Mouse (Mus musculus) C2C12 (cell line): ENCODE data around the gene Lrrc15. TPM values are rescaled to one million over a fixed set of nuclear protein-coding genes. Genes with fewer than 3 reads are reported as not detected.

Experiments
- H3K27me3 ChIP-seq: one replicate; pipeline ENCODE4 v1.6.1; 2011; ENCODE audit not compliant: control insufficient read depth, insufficient read depth, insufficient read length
- H3K36me3 ChIP-seq: one replicate; pipeline ENCODE4 v1.6.1; 2011; ENCODE audit not compliant: control insufficient read depth, insufficient read depth
- H3K4me3 ChIP-seq: one replicate; pipeline ENCODE4 v1.5.1; 2011; ENCODE audit warnings: mild to moderate bottlenecking, control low read depth; ENCODE audit not compliant: poor library complexity, insufficient read depth, severe bottlenecking
- H3K79me2 ChIP-seq: one replicate; pipeline ENCODE4 v1.6.1; 2011; ENCODE audit not compliant: control insufficient read depth, insufficient read depth
- H3K79me3 ChIP-seq: one replicate; pipeline ENCODE4 v1.6.1; 2011; ENCODE audit warnings: low read depth, control low read depth
- H3ac ChIP-seq: one replicate; pipeline ENCODE3; 2011; ENCODE audit warnings: low read depth; ENCODE audit not compliant: control insufficient read depth, insufficient read length
- CEBPB ChIP-seq: IDR thresholded peaks from one replicate; pipeline ENCODE4 v1.6.1; 2011; ENCODE audit warnings: low read depth, mild to moderate bottlenecking, control low read depth, moderate library complexity
- CTCF ChIP-seq: IDR thresholded peaks from one replicate; pipeline ENCODE4 v1.5.1; 2011; ENCODE audit not compliant: control insufficient read depth, insufficient read depth, insufficient read length
- FOSL1 ChIP-seq: IDR thresholded peaks from one replicate; pipeline ENCODE4 v1.8.0; 2011; ENCODE audit warnings: mild to moderate bottlenecking, low read length; ENCODE audit not compliant: poor library complexity, insufficient read depth, severe bottlenecking
- MAX ChIP-seq: IDR thresholded peaks from one replicate; pipeline ENCODE4 v1.6.1; 2011; ENCODE audit warnings: mild to moderate bottlenecking, control low read depth
- MYOD1 ChIP-seq: IDR thresholded peaks from one replicate; pipeline ENCODE4 v1.6.1; 2011; ENCODE audit warnings: low read depth; ENCODE audit not compliant: control insufficient read depth, insufficient read length
- MYOG ChIP-seq: IDR thresholded peaks from one replicate; pipeline ENCODE4 v1.6.1; 2011; ENCODE audit not compliant: control insufficient read depth, insufficient read length; ENCODE audit errors: extremely low read depth
- USF1 ChIP-seq: IDR thresholded peaks from one replicate; pipeline ENCODE4 v1.6.1; 2011; ENCODE audit warnings: low read depth, mild to moderate bottlenecking, control low read depth, moderate library complexity
- polyA plus RNA-seq: library from polyadenylated mRNA; unstranded; fragments of >200 nt; fragmentation: generic; extraction: Trizol; gene quantifications from one replicate; pipeline ENCODE4 v1.2.1, GENCODE M21; 2012; ENCODE audit warnings: missing spikeins

The Lrrc15 gene
- polyA plus RNA-seq, 1 experiment = 0.26 TPM

- H3K36me3 ChIP-seq = peaks cover 26% of the 10 kb centered on the region
- H3K27me3 ChIP-seq = no peaks in the 10 kb centered on the region
- H3ac ChIP-seq = no peak overlapping the region
- H3K79me3 ChIP-seq = no peaks in the 10 kb centered on the region
- TF ChIP-seq MYOD1 = no peak
- no peak overlapping the region for H3K4me3 ChIP-seq
- H3K79me2 ChIP-seq = no peaks in the 10 kb centered on the region
Observed at GRCm38 (mm10) chr16:30308616-30309394, 25.7 kb upstream of the Lrrc15 start.

DNA sequence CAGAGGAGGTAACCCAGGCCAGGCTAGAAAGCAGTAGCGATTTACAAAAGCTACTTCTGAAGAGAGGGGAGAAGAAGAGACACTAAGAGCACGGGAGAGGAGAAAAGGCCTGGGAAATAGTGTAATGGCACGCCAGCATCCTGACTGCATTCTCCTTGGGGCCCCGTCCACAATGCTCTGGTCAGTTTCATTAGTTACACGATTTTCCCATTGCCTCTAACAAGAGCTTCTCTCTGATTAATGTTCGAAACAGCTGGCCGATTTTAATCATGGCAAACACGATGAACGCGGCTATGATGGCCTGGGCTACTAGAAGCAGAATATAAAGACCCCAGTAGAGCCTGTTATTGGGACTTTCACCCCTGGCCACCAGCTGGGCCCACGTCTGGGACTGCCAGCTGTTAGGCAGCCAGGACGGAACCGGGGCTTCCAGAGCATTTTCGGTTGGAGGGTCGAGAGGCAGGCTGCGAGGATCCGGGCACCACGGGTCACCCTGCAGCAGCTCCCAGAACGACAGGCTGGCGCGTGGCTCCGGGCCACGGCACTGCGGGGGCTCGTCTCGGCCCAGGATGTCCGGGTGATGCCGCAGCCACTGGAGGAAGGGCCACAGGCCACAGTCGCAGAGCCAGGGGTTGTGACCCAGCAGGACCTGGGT, 25.0 kb upstream of the Lrrc15 start:
- Histone ChIP-seq H3K27me3 (no peaks in the 10 kb centered on the region), H3K36me3 (peaks cover 19% of the 10 kb centered on the region), H3K4me3 (no peak overlapping the region), H3K79me2 (no peaks in the 10 kb centered on the region), H3ac (no peak overlapping the region), H3K79me3 (no peaks in the 10 kb centered on the region)
- TF ChIP-seq FOSL1 (no peak), MYOD1 (no peak), MAX (no peak), CTCF (no peak), CEBPB (no peak)

GRCm38 (mm10) chr16:30307306-30307705, 24.2 kb upstream of the Lrrc15 start:
- Histone ChIP-seq H3K79me2 (no peaks in the 10 kb centered on the region), H3ac (no peak overlapping the region), H3K27me3 (no peaks in the 10 kb centered on the region), H3K4me3 (no peak overlapping the region), H3K36me3 (peaks cover 12% of the 10 kb centered on the region), H3K79me3 (no peaks in the 10 kb centered on the region)
- TF ChIP-seq MYOG (no peak), MAX (no peak), MYOD1 (no peak), USF1 (no peak), CTCF (no peak)

- H3K79me3 ChIP-seq = no peaks in the 10 kb centered on the region
- no peak for TF ChIP-seq USF1
- TF ChIP-seq MYOG = no peak
- no peak for TF ChIP-seq MYOD1
- no peak for TF ChIP-seq FOSL1
- H3K27me3 ChIP-seq = no peaks in the 10 kb centered on the region
- no peaks in the 10 kb centered on the region for H3K79me2 ChIP-seq
- H3K4me3 ChIP-seq = no peak overlapping the region
- no peak overlapping the region for H3ac ChIP-seq
- no peaks in the 10 kb centered on the region for H3K36me3 ChIP-seq
Observed at GRCm38 (mm10) chr16:30306102-30306501, 23.0 kb upstream of the Lrrc15 start.

DNA sequence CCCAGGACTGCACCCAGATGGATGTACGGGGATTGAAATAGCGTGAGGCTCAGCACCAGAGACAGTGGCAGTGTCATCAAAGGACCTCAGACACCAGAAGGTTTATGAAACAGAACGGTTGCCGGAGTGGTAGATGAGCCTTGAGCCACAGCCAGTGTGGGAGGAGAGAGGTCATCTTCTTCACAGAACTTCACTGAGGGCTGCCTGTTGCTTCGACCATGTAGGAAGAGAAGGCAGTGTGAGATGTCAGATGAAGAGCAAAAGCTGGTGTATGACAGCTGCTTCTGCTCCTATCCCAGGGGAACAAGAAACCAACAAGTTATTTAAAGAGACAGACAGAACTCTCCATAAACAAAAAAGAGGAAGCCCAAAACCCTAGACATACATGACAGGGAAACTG, 21.2 kb upstream of the Lrrc15 start:
- H3K79me2 ChIP-seq = no peaks in the 10 kb centered on the region
- no peak overlapping the region for H3ac ChIP-seq
- H3K36me3 ChIP-seq = no peaks in the 10 kb centered on the region
- H3K4me3 ChIP-seq = no peak overlapping the region
- TF ChIP-seq CTCF = no peak
- no peak for TF ChIP-seq CEBPB
- TF ChIP-seq MYOD1 = no peak
- no peak for TF ChIP-seq MYOG
- no peak for TF ChIP-seq USF1
- no peak for TF ChIP-seq MAX
- TF ChIP-seq FOSL1 = no peak
- no peaks in the 10 kb centered on the region for H3K79me3 ChIP-seq
- no peaks in the 10 kb centered on the region for H3K27me3 ChIP-seq

DNA sequence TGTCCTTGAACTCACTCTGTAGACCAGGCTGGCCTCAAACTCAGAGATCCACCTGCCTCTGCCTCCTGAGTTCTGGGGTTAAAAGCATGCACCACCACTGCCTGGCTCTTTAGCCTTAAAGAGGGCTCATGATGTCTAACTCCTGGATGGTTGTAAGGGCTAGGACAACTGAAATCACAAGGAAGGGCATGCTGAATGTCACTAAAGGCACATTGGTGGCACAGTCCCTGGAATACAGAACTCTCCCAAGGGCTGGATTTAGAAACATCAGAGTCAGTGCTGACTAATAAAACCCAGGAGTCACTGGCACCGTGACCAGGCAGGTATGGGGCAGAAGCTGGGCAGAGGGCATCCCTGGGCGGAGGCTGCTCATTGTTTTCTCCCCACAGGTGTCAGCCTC, 20.4 kb upstream of the Lrrc15 start:
- TF ChIP-seq CTCF (no peak), MYOD1 (no peak), USF1 (no peak), FOSL1 (no peak), CEBPB (no peak), MYOG (no peak), MAX (no peak)
- H3K27me3 ChIP-seq = no peaks in the 10 kb centered on the region
- H3K4me3 ChIP-seq = no peak overlapping the region
- H3K36me3 ChIP-seq = no peaks in the 10 kb centered on the region
- H3K79me2 ChIP-seq = no peaks in the 10 kb centered on the region
- H3ac ChIP-seq = no peak overlapping the region
- H3K79me3 ChIP-seq = no peaks in the 10 kb centered on the region
